Mouse (Mus musculus) forebrain, postnatal 0 days (tissue): Measurements from ENCODE around the gene Dnttip2. TPM values are rescaled to one million over a fixed set of nuclear protein-coding genes. Genes with fewer than 3 reads are reported as not detected.

Experiments
- ATAC-seq: fragments of 200-750 bp; cut with Nextera tagmentation; 2 replicates; pipeline ENCODE4 v1.8.0; 2017; ENCODE audit warnings: mild to moderate bottlenecking, moderate library complexity
- DNase-seq: peaks from one replicate; pipeline ENCODE4 v3.0.0-alpha.2; 2015
- H3K27ac ChIP-seq: fragments of 300-500 bp; sonication (generic); 2 replicates; pipeline ENCODE4 v1.5.1; 2014; ENCODE audit warnings: low read depth, mild to moderate bottlenecking, antibody characterized with exemption, low read length, moderate library complexity, mixed read lengths
- H3K27me3 ChIP-seq: fragments of 300-500 bp; sonication (generic); 2 replicates; pipeline ENCODE4 v1.6.1; 2014; ENCODE audit warnings: mild to moderate bottlenecking, low read length, mixed read lengths; ENCODE audit not compliant: insufficient read depth
- H3K36me3 ChIP-seq: fragments of 300-500 bp; sonication (generic); 2 replicates; pipeline ENCODE4 v1.6.1; 2014; ENCODE audit warnings: mild to moderate bottlenecking, moderate library complexity; ENCODE audit not compliant: insufficient read depth
- H3K4me1 ChIP-seq: fragments of 300-500 bp; sonication (generic); 2 replicates; pipeline ENCODE4 v1.6.1; 2014; ENCODE audit warnings: antibody characterized with exemption; ENCODE audit not compliant: insufficient read depth
- H3K4me2 ChIP-seq: fragments of 300-500 bp; sonication (generic); 2 replicates; pipeline ENCODE4 v1.6.1; 2014; ENCODE audit warnings: low read depth, mild to moderate bottlenecking, moderate library complexity
- H3K4me3 ChIP-seq: fragments of 300-500 bp; sonication (generic); 2 replicates; pipeline ENCODE4 v1.5.1; 2014; ENCODE audit warnings: low read depth, low read length, mixed read lengths
- H3K9ac ChIP-seq: fragments of 300-500 bp; sonication (generic); 2 replicates; pipeline ENCODE4 v1.6.1; 2014; ENCODE audit warnings: mild to moderate bottlenecking
- H3K9me3 ChIP-seq: fragments of 300-500 bp; sonication (generic); 2 replicates; pipeline ENCODE4 v1.6.1; 2016; ENCODE audit warnings: low read length
- CTCF ChIP-seq: sonication (generic); IDR thresholded peaks from 2 replicates; pipeline ENCODE4 v1.5.1; 2016; ENCODE audit warnings: antibody characterized with exemption, control low read depth, low read depth
- WGBS: fragments of 180-500 bp; shearing (Covaris S2); extraction: QIAGEN DNeasy Blood & Tissue Kit; methylation state at CpG from one replicate; pipeline ENCODE4 v1.1.7; 2014; 5-methylcytosine and 5-hydroxymethylcytosine counted together
- microRNA counts: library from miRNA; unstranded; fragments of <30 nt; microRNA quantifications from one replicate; lab custom pipeline; 2015
- microRNA-seq, 2 experiments: library from miRNA; unstranded; fragments of <30 nt; microRNA quantifications; one replicate each; pipeline ENCODE4; 2016
- polyA plus RNA-seq: library from polyadenylated mRNA; unstranded; fragments of >200 nt; fragmentation: Nextera tagmentation; extraction: Ambion mirVana; gene quantifications from 2 replicates; pipeline ENCODE4 v1.2.1, GENCODE M21; 2015
- total RNA-seq: library from RNA; depleted of rRNA; stranded (reverse); fragments of >200 nt; gene quantifications from 2 replicates; pipeline ENCODE4 v1.2.3, GENCODE M21; 2014; rRNA removed

Dnttip2 gene
- total and polyA plus RNA-seq, 2 experiments from 2014 or later: 23.9 to 50.2 TPM

DNA sequence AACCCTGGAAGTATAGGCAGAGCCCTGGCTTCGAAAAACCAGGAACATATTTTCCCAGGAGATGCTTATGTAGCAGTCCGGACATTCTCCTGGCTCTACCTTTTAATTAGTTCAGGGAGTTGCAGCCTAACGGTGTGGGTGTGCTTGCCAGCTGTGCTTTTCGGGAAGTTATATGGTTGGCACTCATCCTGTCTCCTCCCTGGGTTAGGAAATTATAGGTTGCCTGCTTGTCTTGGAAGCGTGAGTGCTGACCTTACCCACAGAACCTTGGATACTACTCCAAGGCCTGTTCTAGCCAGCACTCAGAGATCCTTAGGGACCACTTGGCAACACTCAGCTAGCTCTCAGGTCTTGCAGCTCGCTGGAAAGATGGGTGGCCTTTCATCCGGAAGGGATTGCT is 59.7 kb downstream of the Dnttip2 start:
- Histone ChIP-seq H3K36me3 (no peaks in the 10 kb centered on the region), H3K9me3 (no peaks in the 10 kb centered on the region), H3K9ac (no peak overlapping the region), H3K27me3 (no peaks in the 10 kb centered on the region), H3K4me1 (no peaks in the 10 kb centered on the region), H3K27ac (no peak overlapping the region), H3K4me2 (no peak overlapping the region), H3K4me3 (no peak overlapping the region)
- DNase-seq (no peak), ATAC-seq (no peak)
- WGBS: 45% methylated on average over 7 of the region's 7 CpGs
- TF ChIP-seq CTCF: no peak

DNA sequence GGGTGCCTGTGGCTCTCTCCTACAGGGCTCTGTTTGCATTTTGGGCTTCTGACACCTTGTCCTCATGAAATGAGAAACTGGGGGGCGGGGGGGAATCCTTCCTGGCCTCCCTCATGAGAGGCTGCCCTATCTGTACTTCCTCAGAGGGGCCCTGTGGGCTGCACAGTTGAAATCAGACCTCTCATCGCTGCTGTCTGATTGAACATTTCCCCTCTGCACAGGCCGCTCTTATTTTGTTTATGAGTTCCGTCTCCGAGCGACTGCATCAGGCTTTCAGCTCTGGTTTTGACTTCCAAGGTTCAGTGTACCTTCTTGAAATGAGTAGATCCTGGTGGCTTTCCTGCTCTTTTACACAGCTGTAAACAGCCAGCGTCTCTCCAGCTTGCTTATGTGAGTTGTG is 60.2 kb downstream of the Dnttip2 start:
- WGBS: 80% methylated on average over 7 of the region's 7 CpGs
- Histone ChIP-seq H3K4me2 (no peak overlapping the region), H3K36me3 (no peaks in the 10 kb centered on the region), H3K27ac (no peak overlapping the region), H3K27me3 (no peaks in the 10 kb centered on the region), H3K9me3 (no peaks in the 10 kb centered on the region), H3K4me1 (no peaks in the 10 kb centered on the region), H3K9ac (no peak overlapping the region), H3K4me3 (no peak overlapping the region)
- DNase-seq (no peak), ATAC-seq (no peak)
- no peak for TF ChIP-seq CTCF

MicroRNA genes within 50 kb of the gene (microRNA counts, 519-probe panel; counts per million panel counts)
- microRNA mmu-miR-760 (lab: Ali Mortazavi, UCI): not detected

Small RNA genes within 50 kb of the gene (microRNA-seq; reads per million reads assigned to microRNA genes)
- gene Gm22903 (0 reads per million in 2 experiments), gene Mir760 (319 to 411 reads per million in 2 experiments)

Other genes starting within 250 kb of the Dnttip2 start
- gene Abca4, start 229.9 kb upstream of the Dnttip2 start, total RNA-seq: 3.1 and 4.1 TPM in 2 replicates
- 0.94 and 1.1 TPM in 2 replicates for gene Abca4, start 229.9 kb upstream of the Dnttip2 start, polyA plus RNA-seq
- gene Gclm, start 28.8 kb upstream of the Dnttip2 start, total RNA-seq: 20.5 and 29.4 TPM in 2 replicates
- gene Gclm, start 28.8 kb upstream of the Dnttip2 start, polyA plus RNA-seq: 40.1 and 58.3 TPM in 2 replicates
- 9.5 and 11.4 TPM in 2 replicates for gene Bcar3, start 19.7 kb downstream of the Dnttip2 start, total RNA-seq
- gene Bcar3, start 19.7 kb downstream of the Dnttip2 start, polyA plus RNA-seq: 6.4 and 7.3 TPM in 2 replicates